Mouse (Mus musculus) small intestine, adult 2 months (tissue): Measurements from ENCODE around the gene Cubn.

Experiments used
- CTCF ChIP-seq: fragments of 200-500 bp; IDR thresholded peaks from 2 replicates; pipeline ENCODE4 v1.5.1; 2012; ENCODE audit warnings: low read depth, mild to moderate bottlenecking, control low read depth, inconsistent platforms, low read length, moderate library complexity, mixed read lengths; ENCODE audit not compliant: insufficient replicate concordance, insufficient read length; ENCODE audit errors: extremely low read depth
- POLR2A ChIP-seq: fragments of 200-500 bp; IDR thresholded peaks from 2 replicates; pipeline ENCODE4 v1.6.1; 2012; ENCODE audit warnings: low read depth, mild to moderate bottlenecking, control low read depth, inconsistent platforms, low read length, moderate library complexity

- TF ChIP-seq CTCF, result no peak
- no peak for TF ChIP-seq POLR2A
Observed at GRCm38 (mm10) chr2:13450470-13450869, 41.1 kb downstream of the Cubn start.
